8 mouse cellular contexts compared by ENCODE assay signal in the genomic region with DNA sequence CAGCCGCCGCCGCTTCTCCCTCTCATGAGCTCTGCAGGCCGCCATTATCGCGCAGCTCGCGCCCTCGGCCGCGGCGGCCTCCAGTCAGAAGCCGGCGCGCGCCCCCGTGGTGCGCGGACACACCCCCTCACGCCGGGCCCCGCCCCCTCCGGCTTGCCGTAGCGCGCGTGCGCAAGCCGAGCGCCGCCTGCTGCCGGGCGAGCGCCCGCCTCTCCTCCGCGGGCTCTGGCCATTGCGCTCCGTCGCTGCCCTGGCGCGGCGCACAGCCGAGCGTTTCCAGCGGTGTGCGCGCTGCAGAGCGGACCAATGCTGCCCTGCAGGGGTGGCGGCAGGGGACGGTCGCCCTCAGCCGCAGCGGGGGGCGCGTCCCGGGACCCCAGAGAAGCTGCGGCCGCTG. TPM values are rescaled to one million over a fixed set of nuclear protein-coding genes. Genes with fewer than 3 reads are reported as not detected.
DNase-seq lines count a peak whose midpoint lies in the region; ATAC-seq and TF ChIP-seq lines count a peak whose summit lies in the region.

No protein-coding gene starts in this region.

- H3K4me2 ChIP-seq in kidney, embryonic 14.5 days (replicated peaks; ENCODE audit: low read depth, low read length) = peak overlapping the region; percentile 91
- H3K4me2 ChIP-seq in limb, embryonic 15.5 days = peak overlapping the region; percentile 87
- H3K4me2 ChIP-seq in midbrain, postnatal 0 days (ENCODE audit: low read depth, low read length, poor library complexity, severe bottlenecking) = peak overlapping the region; percentile 78

- peaks cover 23% of the 10 kb centered on the region for H3K79me2 ChIP-seq in C2C12 (ENCODE audit: control insufficient read depth, insufficient read depth)

- H3K9me3 ChIP-seq in heart, embryonic 10.5 days = no peaks in the 10 kb centered on the region
- H3K9me3 ChIP-seq in kidney, embryonic 14.5 days (ENCODE audit: control insufficient read depth, low read length) = no peaks in the 10 kb centered on the region
- no peaks in the 10 kb centered on the region for H3K9me3 ChIP-seq in limb, embryonic 15.5 days
- no peaks in the 10 kb centered on the region for H3K9me3 ChIP-seq in midbrain, postnatal 0 days (ENCODE audit: low read length)

- H3K36me3 ChIP-seq in C2C12 (ENCODE audit: control insufficient read depth, insufficient read depth) = peaks cover 16% of the 10 kb centered on the region
- H3K36me3 ChIP-seq in heart, embryonic 10.5 days = peaks cover 27% of the 10 kb centered on the region
- H3K36me3 ChIP-seq in kidney, embryonic 14.5 days (ENCODE audit: control insufficient read depth, insufficient read depth, low read length) = peaks cover 23% of the 10 kb centered on the region
- H3K36me3 ChIP-seq in limb, embryonic 15.5 days = peaks cover 14% of the 10 kb centered on the region
- H3K36me3 ChIP-seq in midbrain, postnatal 0 days (ENCODE audit: insufficient read depth, low read length) = peaks cover 17% of the 10 kb centered on the region

- H3K4me3 ChIP-seq in C2C12 (ENCODE audit: insufficient read depth, poor library complexity, severe bottlenecking) = peak overlapping the region; percentile 79
- peak overlapping the region; percentile 79 for H3K4me3 ChIP-seq in embryonic fibroblast, embryonic 13.5 days (ENCODE audit: insufficient read depth, low read length)
- H3K4me3 ChIP-seq in heart, embryonic 10.5 days = peak overlapping the region; percentile 99
- H3K4me3 ChIP-seq in kidney, embryonic 14.5 days (ENCODE audit: low read length) = peak overlapping the region; percentile 78
- peak overlapping the region; percentile 98 for H3K4me3 ChIP-seq in limb, embryonic 15.5 days
- H3K4me3 ChIP-seq in midbrain, postnatal 0 days (ENCODE audit: low read depth, low read length) = peak overlapping the region; percentile 71

- H3K27ac ChIP-seq in embryonic fibroblast, embryonic 13.5 days (ENCODE audit: insufficient read depth, low read length) = peak overlapping the region; percentile 64
- peak overlapping the region; percentile 99 for H3K27ac ChIP-seq in heart, embryonic 10.5 days
- peak overlapping the region; percentile 97 for H3K27ac ChIP-seq in kidney, embryonic 14.5 days (ENCODE audit: low read depth, low read length)
- peak overlapping the region; percentile 99 for H3K27ac ChIP-seq in limb, embryonic 15.5 days
- peak overlapping the region; percentile 100 for H3K27ac ChIP-seq in midbrain, postnatal 0 days (ENCODE audit: low read depth, low read length)

- peak; percentile 52 for TF ChIP-seq CTCF in C2C12 (IDR thresholded peaks at IDR 0.05; ENCODE audit: control insufficient read depth, insufficient read depth, insufficient read length)
- TF ChIP-seq CTCF in embryonic fibroblast, embryonic 13.5 days (IDR thresholded peaks at IDR 0.05; ENCODE audit: borderline replicate concordance, insufficient read depth, low read length) = no peak
- TF ChIP-seq CTCF in midbrain, postnatal 0 days (IDR thresholded peaks at IDR 0.05) = peak; percentile 59

- peak; percentile 96 for ATAC-seq in kidney, embryonic 14.5 days (ENCODE audit: low FRiP score, low TSS enrichment)
- peak; percentile 94 for ATAC-seq in limb, embryonic 15.5 days (ENCODE audit: insufficient number of reproducible peaks, low FRiP score, low TSS enrichment, low read depth)
- ATAC-seq in midbrain, postnatal 0 days (ENCODE audit: low FRiP score) = peak; percentile 93

- H3ac ChIP-seq in C2C12 (ENCODE audit: control insufficient read depth, insufficient read length, low read depth) = peak overlapping the region; percentile 95

- no peaks in the 10 kb centered on the region for H3K27me3 ChIP-seq in C2C12 (ENCODE audit: control insufficient read depth, insufficient read depth, insufficient read length)
- H3K27me3 ChIP-seq in heart, embryonic 10.5 days (ENCODE audit: insufficient read depth, poor library complexity, severe bottlenecking) = no peaks in the 10 kb centered on the region
- no peaks in the 10 kb centered on the region for H3K27me3 ChIP-seq in kidney, embryonic 14.5 days (ENCODE audit: control insufficient read depth, insufficient read depth, low read length)
- no peaks in the 10 kb centered on the region for H3K27me3 ChIP-seq in limb, embryonic 15.5 days
- no peaks in the 10 kb centered on the region for H3K27me3 ChIP-seq in midbrain, postnatal 0 days (ENCODE audit: insufficient read depth, low read length)

- H3K79me3 ChIP-seq in C2C12 (ENCODE audit: low read depth) = peaks cover 1% of the 10 kb centered on the region

- H3K9ac ChIP-seq in kidney, embryonic 14.5 days (ENCODE audit: low read depth, low read length) = peak overlapping the region; percentile 97
- peak overlapping the region; percentile 98 for H3K9ac ChIP-seq in limb, embryonic 15.5 days
- peak overlapping the region; percentile 100 for H3K9ac ChIP-seq in midbrain, postnatal 0 days (replicated peaks; ENCODE audit: low read length, poor library complexity, severe bottlenecking)

- peak; percentile 95 for DNase-seq in brain, adult 2 months (ENCODE audit: low read depth, low spot score)
- peak; percentile 95 for DNase-seq in heart, embryonic 10.5 days (ENCODE audit: low spot score)
- DNase-seq in midbrain, postnatal 0 days (ENCODE audit: low spot score) = peak; percentile 95
- DNase-seq in spleen, postnatal 10 days (ENCODE audit: low spot score in 2 of 2) = peak; percentile 98 to 99

- under 1% methylated on average over 59 of the region's 59 CpGs for WGBS in heart, embryonic 10.5 days
- under 1% methylated on average over 45 of the region's 59 CpGs for WGBS in kidney, embryonic 14.5 days
- 0% methylated on average over 30 of the region's 59 CpGs for WGBS in limb, embryonic 15.5 days
- WGBS in midbrain, postnatal 0 days = under 1% methylated on average over 39 of the region's 59 CpGs

- peaks cover 2% of the 10 kb centered on the region; the same call in 1 of the 2 replicates for H3K4me1 ChIP-seq in embryonic fibroblast, embryonic 13.5 days (ENCODE audit: control insufficient read depth, insufficient read depth, low read length)
- peaks cover 44% of the 10 kb centered on the region for H3K4me1 ChIP-seq in heart, embryonic 10.5 days
- peaks cover 17% of the 10 kb centered on the region for H3K4me1 ChIP-seq in kidney, embryonic 14.5 days (ENCODE audit: control insufficient read depth, insufficient read depth, low read length)
- H3K4me1 ChIP-seq in limb, embryonic 15.5 days = peaks cover 24% of the 10 kb centered on the region
- H3K4me1 ChIP-seq in midbrain, postnatal 0 days (ENCODE audit: insufficient read depth, low read length) = no peaks in the 10 kb centered on the region

- TF ChIP-seq POLR2A in embryonic fibroblast, embryonic 13.5 days (IDR thresholded peaks at IDR 0.05; ENCODE audit: low read depth, low read length) = peak; percentile 83

RNA-seq across cellular contexts. Expression of a gene that starts 0.5 kb away (rescaled TPM):
- polyA plus RNA-seq in C2C12 (2012; fragmentation: generic; extraction: Trizol) = 2.7 TPM
- polyA plus RNA-seq in embryonic fibroblast, embryonic 13.5 days (2011; ENCODE audit: insufficient read length, low read depth, missing spikeins) = 8.5 and 10.3 TPM in 2 replicates
- 15.8 and 18.2 TPM in 2 replicates for polyA plus RNA-seq in heart, embryonic 10.5 days (2016; fragmentation: Nextera tagmentation; extraction: Ambion mirVana)
- 14.9 and 18.8 TPM in 2 replicates for polyA plus RNA-seq in kidney, embryonic 14.5 days (2014; fragmentation: Nextera tagmentation; extraction: Ambion mirVana)
- polyA plus RNA-seq in limb, embryonic 15.5 days (2015; fragmentation: Nextera tagmentation; extraction: Ambion mirVana) = 19.7 and 20.2 TPM in 2 replicates
- 44.8 and 49.7 TPM in 2 replicates for total RNA-seq in midbrain, postnatal 0 days (2014; rRNA removed)
- polyA plus RNA-seq in midbrain, postnatal 0 days (2015; fragmentation: Nextera tagmentation; extraction: Ambion mirVana) = 27.6 and 30.8 TPM in 2 replicates

RNA-seq across cellular contexts. Expression of a gene that starts 27.8 kb away (rescaled TPM):
- polyA plus RNA-seq in C2C12 (2012; fragmentation: generic; extraction: Trizol) = 0.19 TPM
- not detected in 2 replicates for polyA plus RNA-seq in embryonic fibroblast, embryonic 13.5 days (2011; ENCODE audit: insufficient read length, low read depth, missing spikeins)
- 47.5 and 77.0 TPM in 2 replicates for polyA plus RNA-seq in heart, embryonic 10.5 days (2016; fragmentation: Nextera tagmentation; extraction: Ambion mirVana)
- 0.88 and 1.4 TPM in 2 replicates for polyA plus RNA-seq in kidney, embryonic 14.5 days (2014; fragmentation: Nextera tagmentation; extraction: Ambion mirVana)
- polyA plus RNA-seq in limb, embryonic 15.5 days (2015; fragmentation: Nextera tagmentation; extraction: Ambion mirVana) = 3.2 and 8.0 TPM in 2 replicates
- total RNA-seq in midbrain, postnatal 0 days (2014; rRNA removed) = 1.5 and 2.0 TPM in 2 replicates
- polyA plus RNA-seq in midbrain, postnatal 0 days (2015; fragmentation: Nextera tagmentation; extraction: Ambion mirVana) = 0.49 and 0.73 TPM in 2 replicates

RNA-seq across cellular contexts. Expression of a gene that starts 33.3 kb away (rescaled TPM):
- polyA plus RNA-seq in C2C12 (2012; fragmentation: generic; extraction: Trizol) = not detected
- polyA plus RNA-seq in embryonic fibroblast, embryonic 13.5 days (2011; ENCODE audit: insufficient read length, low read depth, missing spikeins) = not detected in 2 replicates
- 6.3 and 8.8 TPM in 2 replicates for polyA plus RNA-seq in heart, embryonic 10.5 days (2016; fragmentation: Nextera tagmentation; extraction: Ambion mirVana)
- polyA plus RNA-seq in kidney, embryonic 14.5 days (2014; fragmentation: Nextera tagmentation; extraction: Ambion mirVana) = 9.2 and 12.8 TPM in 2 replicates
- 5.8 and 7.8 TPM in 2 replicates for polyA plus RNA-seq in limb, embryonic 15.5 days (2015; fragmentation: Nextera tagmentation; extraction: Ambion mirVana)
- 18.0 and 27.1 TPM in 2 replicates for total RNA-seq in midbrain, postnatal 0 days (2014; rRNA removed)
- polyA plus RNA-seq in midbrain, postnatal 0 days (2015; fragmentation: Nextera tagmentation; extraction: Ambion mirVana) = 15.7 and 17.8 TPM in 2 replicates

RNA-seq across cellular contexts. Expression of a gene that starts 40.4 kb away (rescaled TPM):
- not detected for polyA plus RNA-seq in C2C12 (2012; fragmentation: generic; extraction: Trizol)
- not detected in 2 replicates for polyA plus RNA-seq in embryonic fibroblast, embryonic 13.5 days (2011; ENCODE audit: insufficient read length, low read depth, missing spikeins)
- polyA plus RNA-seq in heart, embryonic 10.5 days (2016; fragmentation: Nextera tagmentation; extraction: Ambion mirVana) = not detected in 2 replicates
- not detected in 2 replicates for polyA plus RNA-seq in kidney, embryonic 14.5 days (2014; fragmentation: Nextera tagmentation; extraction: Ambion mirVana)
- polyA plus RNA-seq in limb, embryonic 15.5 days (2015; fragmentation: Nextera tagmentation; extraction: Ambion mirVana) = not detected in 2 replicates
- not detected in 2 replicates for total RNA-seq in midbrain, postnatal 0 days (2014; rRNA removed)
- polyA plus RNA-seq in midbrain, postnatal 0 days (2015; fragmentation: Nextera tagmentation; extraction: Ambion mirVana) = 0.37 and 0.42 TPM in 2 replicates

RNA-seq across cellular contexts. Expression of a gene that starts 41.8 kb away (rescaled TPM):
- 20.4 TPM for polyA plus RNA-seq in C2C12 (2012; fragmentation: generic; extraction: Trizol)
- 9.5 and 11.9 TPM in 2 replicates for polyA plus RNA-seq in embryonic fibroblast, embryonic 13.5 days (2011; ENCODE audit: insufficient read length, low read depth, missing spikeins)
- polyA plus RNA-seq in heart, embryonic 10.5 days (2016; fragmentation: Nextera tagmentation; extraction: Ambion mirVana) = 13.3 and 15.3 TPM in 2 replicates
- 17.5 and 18.9 TPM in 2 replicates for polyA plus RNA-seq in kidney, embryonic 14.5 days (2014; fragmentation: Nextera tagmentation; extraction: Ambion mirVana)
- polyA plus RNA-seq in limb, embryonic 15.5 days (2015; fragmentation: Nextera tagmentation; extraction: Ambion mirVana) = 14.3 and 15.8 TPM in 2 replicates
- 10.6 and 15.4 TPM in 2 replicates for total RNA-seq in midbrain, postnatal 0 days (2014; rRNA removed)
- polyA plus RNA-seq in midbrain, postnatal 0 days (2015; fragmentation: Nextera tagmentation; extraction: Ambion mirVana) = 9.2 and 11.1 TPM in 2 replicates

Comparison
In these comparisons a context has a peak if more than half of its experiments do, and no peak if none do; other contexts are left out.
1. Peak in every context shown above with its lines: DNase-seq, ATAC-seq, H3K4me3 ChIP-seq and H3K27ac ChIP-seq.